Mouse (Mus musculus): ENCODE measurements around the gene Prdx6. TPM values are rescaled to one million over a fixed set of nuclear protein-coding genes. Genes with fewer than 3 reads are reported as not detected.

The Prdx6 gene
- total RNA-seq, 1 experiment from 2014 or later, result 414 TPM

Other genes starting within 250 kb of the Prdx6 start
- gene Zbtb37, start 216.4 kb downstream of the Prdx6 start, total RNA-seq (2021), result 12.9 and 14.3 TPM in 2 replicates
- 25.3 and 32.9 TPM in 2 replicates for gene Dars2, start 180.6 kb downstream of the Prdx6 start, total RNA-seq (2021)
- 4.5 and 4.9 TPM in 2 replicates for gene Cenpl, start 180.5 kb downstream of the Prdx6 start, total RNA-seq (2021)
- gene Klhl20, start 119.7 kb downstream of the Prdx6 start, total RNA-seq (2021), result 16.2 and 18.9 TPM in 2 replicates
- 4.5 and 5.1 TPM in 2 replicates for gene Ankrd45, start 108.5 kb downstream of the Prdx6 start, total RNA-seq (2021)
- gene Tex50, start 91.9 kb downstream of the Prdx6 start, total RNA-seq (2021), result not detected in 2 replicates
- not detected in 2 replicates for gene Tnfsf4, start 144.2 kb upstream of the Prdx6 start, total RNA-seq (2021)
- gene Tnfsf18, start 243.4 kb upstream of the Prdx6 start, total RNA-seq (2021), result not detected in 2 replicates